Mouse (Mus musculus) frontal cortex, postnatal 25 days (tissue): Measurements from ENCODE around the gene Fubp1.

Source experiments
- DNase-seq, 2 experiments: peaks; one replicate each; pipeline ENCODE4 v3.0.0; 2022; ENCODE audit warnings: low spot score in 2 of 2

Gene Fubp1

DNA sequence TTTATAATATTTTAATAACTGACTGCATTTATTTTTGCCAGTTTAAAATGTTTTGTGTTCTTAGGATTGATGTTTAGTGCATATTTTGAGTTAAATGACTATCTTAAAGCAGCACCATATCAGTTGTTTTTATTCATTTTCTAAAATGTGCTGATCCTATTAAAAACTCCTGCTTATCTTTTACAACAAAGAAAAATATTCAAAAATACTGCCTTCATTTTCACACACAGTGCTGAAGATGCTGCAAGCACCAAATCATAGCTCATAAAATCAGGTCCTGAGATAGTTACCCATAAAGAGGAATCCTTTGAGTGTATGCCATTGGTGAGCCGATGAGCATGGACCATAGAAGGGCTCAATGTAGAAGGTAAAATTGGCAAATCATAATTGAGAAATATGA, 25.0 kb downstream of the Fubp1 start:
- no peak for DNase-seq

DNA sequence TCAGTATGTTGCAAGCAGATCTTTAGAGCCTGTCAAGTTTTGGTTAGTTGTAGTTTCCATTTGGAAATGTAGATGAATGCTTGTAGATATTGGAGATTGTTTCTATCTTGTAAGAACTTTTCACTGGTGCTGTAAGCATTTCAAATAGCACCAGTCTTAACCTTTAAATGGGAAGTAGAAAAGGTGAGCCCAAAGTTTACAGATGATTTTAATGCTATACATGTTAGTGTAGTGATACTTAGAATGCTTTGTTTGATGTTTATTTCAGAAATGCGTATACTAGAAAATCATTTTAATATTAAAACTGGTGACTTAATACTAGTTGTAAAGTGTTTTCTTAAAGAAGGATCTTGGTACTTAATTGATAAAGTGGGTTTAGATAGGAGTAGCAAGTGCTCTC, 25.6 kb downstream of the Fubp1 start:
- DNase-seq = no peak

DNA sequence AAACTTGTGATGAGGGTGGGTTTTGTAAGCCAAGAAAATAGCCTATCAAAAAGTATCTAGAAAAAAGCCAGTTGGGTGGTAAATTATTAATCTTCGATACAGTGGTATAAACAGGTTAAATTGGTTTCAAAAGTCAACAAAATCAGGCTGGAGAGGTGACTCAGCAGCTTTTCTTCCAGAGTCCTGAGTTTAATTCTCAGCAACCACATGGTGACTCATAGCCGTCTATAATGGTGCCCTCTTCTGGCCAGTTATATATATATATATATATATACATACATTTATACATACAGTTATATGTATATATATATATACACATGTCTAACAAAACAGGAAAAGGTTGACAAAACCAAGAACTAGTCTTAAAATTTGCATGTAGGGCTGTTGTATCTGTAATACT, 28.6 kb downstream of the Fubp1 start:
- no peak for DNase-seq

DNA sequence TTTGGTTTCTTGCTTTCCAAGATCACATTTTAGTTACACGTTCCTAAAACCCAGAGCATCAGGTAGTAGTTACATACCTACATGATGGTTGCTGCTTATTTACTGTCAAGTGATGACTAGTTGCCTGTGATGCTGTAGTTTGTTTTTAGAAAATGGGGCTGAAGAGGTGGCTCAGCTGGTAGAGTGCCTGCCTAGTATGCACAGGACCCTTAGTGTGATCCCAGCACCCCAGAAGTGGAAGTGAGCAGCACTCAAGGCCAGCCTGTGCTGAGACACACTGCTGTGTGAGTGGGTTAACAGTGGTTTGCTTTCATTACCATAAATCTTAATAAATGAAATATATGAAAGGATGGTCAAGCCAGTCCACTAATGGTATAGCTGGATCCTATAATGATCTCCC, 29.4 kb downstream of the Fubp1 start:
- no peak for DNase-seq

DNA sequence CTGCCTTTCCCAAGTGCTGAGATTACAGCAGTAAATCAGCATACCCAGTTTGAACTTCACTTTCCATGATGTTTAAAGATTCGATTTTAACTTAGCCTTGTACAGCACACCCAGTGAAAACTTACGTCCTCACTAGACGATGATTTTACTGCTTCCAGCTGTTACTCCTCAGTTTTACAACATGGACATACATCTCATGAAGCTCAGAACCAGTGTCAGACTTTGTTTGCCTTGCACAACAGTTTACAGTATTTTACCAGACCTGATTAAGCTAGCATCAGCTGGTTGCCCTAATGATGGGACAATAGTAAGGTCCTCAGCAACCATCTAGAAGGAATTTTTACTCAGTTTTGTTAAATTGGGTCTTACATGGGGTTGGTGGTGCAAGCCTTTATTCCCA, 30.9 kb downstream of the Fubp1 start:
- no peak for DNase-seq

DNA sequence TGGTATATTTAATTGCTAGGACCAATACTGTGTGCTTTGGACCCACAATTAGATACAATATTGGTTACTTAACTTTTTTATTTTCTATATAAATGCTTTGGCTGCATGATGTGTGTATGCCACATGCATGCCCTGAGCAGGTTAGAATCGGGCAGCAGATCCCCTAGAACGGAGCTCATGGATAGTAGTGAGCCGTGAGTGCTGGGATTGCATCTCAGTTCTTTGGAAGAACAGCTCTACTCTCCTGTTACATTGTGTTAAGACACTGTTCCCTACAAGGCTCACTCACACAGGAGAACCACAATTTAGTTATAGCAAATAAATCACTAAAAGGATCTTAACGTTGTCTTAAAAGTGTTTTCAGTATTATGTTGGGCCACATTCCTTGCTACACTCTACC, 33.1 kb downstream of the Fubp1 start:
- DNase-seq = no peak

DNA sequence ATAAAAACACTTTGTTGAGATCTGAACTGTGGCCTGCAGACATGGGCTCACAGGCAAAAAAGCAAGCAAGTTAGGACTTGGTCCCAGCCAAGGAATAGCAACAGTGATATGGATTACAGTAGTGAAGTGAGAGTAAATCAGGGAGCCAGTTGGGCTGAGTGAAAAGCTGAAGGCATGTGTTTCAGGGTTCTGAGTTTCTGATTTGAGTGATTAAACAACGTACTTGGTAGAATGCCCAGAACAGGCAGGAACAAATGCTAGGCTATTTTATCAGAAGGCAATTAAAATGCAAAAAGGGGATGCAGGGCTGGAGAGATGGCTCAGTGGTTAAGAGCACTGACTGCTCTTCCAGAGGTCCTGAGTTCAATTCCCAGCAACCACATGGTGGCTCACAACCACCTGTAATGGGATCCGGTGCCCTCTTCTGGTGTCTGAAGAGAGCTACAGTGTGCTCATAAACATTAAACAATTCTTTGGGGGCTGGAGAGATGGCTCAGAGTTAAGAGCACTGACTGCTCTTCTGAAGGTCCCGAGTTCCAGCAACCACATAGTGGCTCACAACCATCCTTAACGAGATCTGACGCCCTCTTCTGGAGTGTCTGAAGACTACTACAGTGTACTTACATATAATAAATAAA, 35.2 kb downstream of the Fubp1 start:
- no peak for DNase-seq

DNA sequence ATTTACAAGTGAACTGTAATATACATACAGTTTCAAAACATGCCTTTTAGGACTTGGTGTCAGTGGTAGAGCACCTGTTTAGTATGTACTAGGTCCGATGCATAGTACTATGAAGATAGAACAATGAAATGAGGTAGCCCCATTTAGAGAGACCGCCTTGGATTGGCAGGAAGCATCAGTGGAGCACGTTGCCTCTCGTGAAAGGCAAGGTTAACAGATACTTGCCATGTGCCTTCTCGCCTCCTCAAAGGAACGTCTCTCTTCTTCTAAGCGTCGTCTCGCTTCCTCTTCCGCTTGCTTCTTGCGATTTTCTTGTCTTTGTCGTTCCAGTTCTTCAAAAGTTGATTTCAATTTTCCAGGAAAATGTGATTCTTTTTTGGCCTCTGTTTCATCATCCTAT, 37.5 kb downstream of the Fubp1 start:
- no peak for DNase-seq

DNA sequence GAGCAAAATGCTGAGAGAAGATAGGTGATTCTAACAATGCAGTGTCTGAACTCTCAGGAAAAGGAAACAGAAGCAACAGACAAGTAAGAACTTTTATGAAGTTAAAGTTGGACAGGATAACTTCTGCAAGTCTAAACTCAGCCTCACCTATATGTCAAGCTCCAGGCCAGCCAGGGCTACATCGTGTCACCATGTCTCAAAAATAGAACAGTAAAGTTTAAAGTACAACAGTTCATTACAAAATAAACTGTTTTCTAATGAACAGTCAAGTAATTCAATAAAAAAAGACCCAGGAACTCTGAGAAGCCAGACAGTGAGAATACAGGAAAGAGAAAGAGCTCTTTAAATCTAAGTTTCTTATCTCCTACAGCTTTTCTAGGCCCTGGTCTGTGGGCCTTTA, 40.3 kb downstream of the Fubp1 start:
- no peak for DNase-seq

DNA sequence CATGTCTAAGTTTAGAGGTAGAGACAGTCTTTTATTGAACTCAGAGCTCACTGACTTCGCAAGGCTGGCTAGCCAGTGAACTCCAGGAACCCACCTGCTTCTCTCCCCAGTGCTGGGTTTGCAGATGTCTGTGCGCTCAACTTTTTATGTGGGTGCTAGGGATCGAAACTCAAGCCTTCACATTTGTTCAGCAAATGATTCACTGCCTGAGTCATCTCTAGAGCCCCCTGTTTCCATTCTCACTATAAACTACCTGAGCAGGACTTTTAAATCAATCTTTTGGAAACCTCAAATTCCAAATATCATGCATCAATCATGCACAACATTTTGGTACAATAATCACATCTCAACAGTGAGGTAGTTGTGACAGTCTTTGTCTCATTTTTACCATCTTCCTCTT, 47.3 kb downstream of the Fubp1 start:
- DNase-seq = no peak

DNA sequence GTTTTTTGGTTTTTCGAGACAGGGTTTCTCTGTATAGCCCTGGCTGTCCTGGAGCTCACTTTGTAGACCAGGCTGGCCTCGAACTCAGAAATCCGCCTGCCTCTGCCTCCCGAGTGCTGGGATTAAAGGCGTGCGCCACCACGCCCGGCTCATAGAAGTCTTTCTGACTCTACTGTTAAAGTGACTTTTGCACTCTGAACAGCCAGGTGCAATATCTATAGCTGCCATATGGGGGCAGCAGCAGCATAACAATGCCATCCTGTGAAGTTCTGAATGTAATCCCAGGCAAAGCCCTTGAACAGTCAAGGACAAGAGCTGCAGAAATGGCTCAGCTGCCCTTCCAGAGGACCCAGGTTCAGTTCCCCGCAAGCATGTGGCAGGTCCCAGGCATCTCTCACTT, 49.2 kb downstream of the Fubp1 start:
- peak; percentile 65 to 72 for DNase-seq

DNA sequence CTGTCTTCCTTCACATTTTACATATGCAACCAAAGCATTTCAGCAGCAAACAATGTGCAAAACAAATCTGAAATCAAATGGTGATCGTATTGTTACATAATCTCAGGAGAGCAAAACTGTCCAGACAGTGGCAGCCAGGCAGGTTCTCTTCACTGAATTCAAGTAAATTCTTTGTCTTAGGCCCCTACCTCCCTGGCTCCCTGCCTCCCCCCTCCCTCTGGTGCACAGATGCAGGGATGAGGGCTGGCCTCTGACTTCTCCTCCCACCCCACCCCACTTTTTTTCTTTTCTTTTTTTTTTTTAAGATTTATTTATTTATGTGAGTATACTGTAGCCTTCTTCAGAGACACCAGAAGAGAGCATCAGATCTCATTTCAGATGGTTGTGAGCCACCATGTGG, 50.1 kb downstream of the Fubp1 start:
- DNase-seq = no peak

DNA sequence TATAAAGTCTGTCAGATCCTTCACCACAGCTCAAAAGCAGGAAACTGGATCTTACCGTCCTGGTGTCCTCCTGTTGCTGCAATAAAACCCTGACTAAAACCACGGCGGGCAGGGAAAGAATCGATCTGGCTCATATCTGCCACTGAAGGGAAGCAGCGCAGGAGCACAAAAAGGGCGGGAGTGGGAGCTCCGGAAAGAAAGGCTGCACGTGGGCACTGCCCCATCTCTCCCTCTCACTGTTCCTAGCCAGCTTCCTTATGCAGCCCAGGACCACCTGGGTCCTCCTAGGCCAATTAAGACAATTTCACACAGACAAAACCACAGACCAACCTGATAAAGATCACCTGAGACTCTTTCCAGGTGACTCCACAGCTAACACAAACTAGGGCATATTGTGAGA, 51.2 kb downstream of the Fubp1 start:
- DNase-seq = no peak

DNA sequence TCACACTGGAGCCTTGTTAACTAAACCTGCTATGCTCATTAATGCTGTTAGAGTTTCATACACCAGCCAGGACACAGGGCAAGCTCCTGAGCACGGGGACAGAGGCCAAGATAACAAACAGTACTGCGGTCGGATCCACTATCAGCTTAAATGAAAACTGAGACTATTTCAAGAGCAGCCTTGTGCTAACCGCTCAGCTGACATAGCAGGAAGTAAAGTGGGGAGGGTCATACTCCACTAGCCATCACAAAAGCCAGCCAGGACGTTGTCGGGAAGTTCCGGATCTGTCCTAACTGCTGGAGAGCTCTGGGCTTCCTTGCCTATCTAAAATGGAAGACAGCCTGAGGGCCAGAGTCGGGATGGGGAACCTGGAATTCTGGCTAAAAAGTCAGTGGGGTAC, 51.7 kb downstream of the Fubp1 start:
- no peak for DNase-seq

DNA sequence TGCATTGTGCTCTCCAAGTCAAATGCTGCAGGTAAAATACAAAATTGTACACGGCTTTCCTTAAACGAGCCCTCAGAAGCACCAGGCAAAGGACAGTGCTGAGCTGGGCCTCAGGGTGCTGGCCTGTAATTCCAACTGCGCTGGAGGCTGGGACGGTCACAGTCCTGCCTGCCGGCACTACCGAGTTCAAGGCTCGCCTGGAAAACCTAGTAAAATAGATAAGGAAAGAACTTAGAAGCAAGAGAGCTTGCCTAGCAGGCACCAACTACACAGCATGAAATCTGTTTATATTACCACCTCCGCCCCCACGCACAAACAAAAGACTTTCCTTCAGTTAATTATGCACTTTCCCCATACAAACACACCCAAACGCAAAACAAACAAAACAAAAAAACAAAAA, 54.2 kb downstream of the Fubp1 start:
- no peak for DNase-seq

DNA sequence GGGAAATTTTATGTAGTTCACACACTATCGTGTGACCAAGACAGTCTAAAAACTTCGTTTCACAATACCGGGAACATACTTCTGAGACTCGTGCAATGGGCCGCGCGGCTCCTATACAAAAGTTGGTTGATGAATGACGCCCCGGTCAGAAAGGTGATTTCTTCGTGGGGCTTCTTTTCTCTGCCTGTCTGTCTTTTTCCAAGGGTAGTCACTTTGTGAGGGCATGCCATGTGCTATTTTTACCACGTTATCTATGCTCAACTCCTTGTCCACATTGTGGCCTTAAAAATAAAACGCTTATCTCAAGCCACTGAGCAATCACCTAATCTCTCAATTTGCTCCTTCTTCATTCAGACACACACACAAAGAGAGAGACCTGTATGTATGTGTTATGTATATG, 54.6 kb downstream of the Fubp1 start:
- DNase-seq = no peak

DNA sequence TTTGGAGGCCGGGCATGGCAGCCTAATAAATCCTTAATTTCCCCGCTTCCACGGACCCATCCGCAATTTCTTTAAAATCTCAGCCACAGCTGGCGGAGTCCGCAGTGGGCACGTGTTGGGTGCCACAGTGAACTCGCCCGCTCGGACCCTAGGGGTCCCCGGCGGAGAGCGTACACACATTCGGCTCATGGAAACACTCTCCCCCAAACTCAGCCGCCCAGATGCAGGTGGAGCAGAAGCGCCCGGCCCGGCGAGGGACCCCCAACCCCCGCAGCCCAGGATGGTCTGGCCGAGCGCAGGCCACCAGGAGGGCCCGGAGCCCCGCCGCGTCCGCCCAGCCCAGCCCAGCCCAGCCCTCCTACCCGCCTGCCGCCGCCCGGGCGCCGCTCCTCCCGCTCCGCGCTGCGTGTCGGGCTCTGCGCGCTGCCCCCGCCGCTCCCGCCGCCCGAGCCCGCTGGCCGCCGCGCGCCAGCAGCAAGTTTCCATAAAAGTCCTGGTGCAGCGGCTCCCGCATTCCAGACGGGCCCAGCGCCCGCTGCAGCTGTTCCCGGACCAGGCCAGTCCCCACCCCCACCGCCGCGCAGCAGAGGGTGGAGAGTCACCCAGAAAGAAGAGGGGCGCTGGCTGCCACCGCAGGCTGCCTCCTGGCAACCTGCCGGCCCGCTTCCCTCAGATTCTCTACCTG, 55.3 kb downstream of the Fubp1 start:
- no peak for DNase-seq

DNA sequence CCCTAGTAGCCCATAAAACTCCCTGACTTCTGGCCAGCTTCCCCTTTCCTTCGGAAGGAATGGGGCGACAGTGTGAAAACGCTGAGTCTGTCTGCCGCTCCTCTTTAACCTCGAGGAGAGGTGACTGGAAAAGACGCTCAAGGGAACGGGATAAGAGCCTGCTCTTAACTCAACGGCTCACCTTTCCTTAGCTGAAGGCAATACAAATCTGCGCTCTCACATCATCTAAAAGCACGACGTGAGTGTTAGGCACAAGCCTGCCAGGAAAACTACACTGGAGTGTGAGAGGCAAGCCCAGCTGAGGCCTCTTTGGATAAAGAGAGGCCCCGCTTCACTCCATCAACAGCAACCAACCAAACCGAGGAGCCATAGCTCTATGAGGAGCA, 55.8 kb downstream of the Fubp1 start, which contains the start of gene Nexn:
TSS of gene Nexn (minus strand) at position 315 of the 386 bp plus-strand sequence.
- DNase-seq = no peak

DNA sequence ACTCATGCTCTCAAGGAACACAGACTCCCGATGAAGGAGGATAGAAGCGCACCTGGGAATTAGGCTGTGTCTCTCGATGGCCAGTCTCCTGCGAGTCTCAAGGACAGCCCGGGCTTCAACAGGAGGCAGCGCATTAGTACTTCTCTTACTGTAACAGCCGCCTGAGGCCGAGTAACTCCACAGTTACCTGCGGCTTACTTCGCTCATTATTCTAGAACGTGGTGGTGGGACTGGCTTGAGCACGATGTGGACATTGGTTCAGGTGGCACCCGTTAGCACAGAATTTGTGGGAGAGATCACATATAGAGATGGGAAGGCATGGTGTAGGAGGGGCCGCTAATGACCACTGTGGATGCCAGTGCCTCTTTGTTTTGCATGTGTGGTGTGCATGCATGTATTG, 57.9 kb downstream of the Fubp1 start:
- DNase-seq = no peak

DNA sequence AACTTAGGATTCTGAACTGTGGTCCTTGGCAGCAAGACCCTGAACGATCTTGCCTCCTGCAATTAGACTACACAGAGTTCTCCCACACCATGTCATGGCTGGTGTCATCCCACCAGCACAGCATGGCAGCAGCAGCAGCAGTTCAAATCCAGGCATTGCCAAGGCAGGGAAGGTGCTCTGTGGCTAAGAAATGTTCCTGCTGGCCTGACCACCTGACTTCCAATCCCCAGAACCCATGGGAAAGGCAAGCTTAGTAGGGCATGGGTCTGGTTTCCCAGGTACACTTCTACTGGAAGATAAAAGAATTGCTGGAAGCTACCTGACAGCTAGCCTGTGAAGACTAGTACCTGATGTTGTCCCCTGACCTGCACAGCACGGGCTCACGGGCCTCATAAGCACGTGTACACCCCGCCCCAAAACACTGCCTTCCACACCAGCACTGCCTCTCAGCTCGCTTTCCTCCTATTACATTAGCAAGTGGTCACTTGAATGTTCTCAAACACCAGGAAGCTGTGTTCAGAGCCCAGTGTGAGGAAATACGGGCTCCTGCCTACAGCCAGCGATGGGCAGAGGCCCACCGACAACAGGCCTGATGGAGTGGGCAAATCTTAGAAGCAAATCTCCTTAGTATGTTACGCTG, 61.0 kb downstream of the Fubp1 start:
- DNase-seq = no peak

DNA sequence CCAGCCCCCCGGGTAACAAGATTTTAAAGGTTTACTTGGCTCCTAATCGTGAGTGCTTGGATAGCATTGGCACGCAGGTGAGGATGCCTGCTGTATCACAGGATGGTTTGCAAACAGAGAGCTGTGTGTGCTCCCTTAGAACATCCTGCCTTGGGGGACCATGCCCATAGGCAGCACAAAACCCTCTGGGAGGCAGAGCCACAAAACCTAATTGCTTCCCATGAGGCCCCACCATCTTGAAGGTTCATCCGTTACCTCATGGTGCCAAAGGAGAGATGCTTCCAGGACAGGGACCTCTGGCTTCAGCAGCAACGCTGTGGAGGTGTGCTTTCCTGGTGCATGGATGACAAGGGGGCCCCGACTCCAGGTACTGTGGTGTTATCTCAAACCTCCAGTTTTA, 61.7 kb downstream of the Fubp1 start:
- no peak for DNase-seq

DNA sequence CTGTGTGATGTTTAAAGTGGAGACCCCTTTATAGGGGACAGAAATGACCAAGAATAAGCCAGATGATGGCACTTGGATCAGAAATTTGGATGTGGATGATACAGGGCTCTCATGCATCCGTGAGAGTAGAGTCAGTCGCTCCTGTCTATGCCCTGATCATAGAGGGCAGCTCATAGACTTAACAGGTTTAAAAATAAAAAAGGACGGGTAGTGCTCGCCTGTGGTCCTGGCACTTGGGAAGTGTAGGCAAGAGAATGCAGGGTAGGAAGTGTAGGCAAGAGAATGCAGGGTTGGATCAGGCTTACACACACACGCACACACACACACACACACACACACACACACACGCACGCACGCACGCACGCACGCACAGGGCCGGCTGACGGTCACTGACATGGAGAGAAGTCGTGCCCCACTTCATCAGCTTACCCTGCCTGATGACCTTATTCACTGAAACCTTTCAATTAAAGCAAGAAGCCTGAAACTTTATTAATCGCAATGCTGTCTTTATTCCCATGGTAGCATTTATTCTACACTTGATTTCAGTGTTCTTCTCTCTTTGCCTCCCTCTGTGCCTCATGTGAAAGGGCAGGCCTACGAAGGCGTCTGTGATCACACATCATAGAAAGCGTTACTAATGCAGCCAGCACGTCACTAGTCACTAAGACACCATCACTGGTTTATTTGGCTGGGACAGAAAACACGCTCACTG, 62.9 kb downstream of the Fubp1 start:
- no peak for DNase-seq

DNA sequence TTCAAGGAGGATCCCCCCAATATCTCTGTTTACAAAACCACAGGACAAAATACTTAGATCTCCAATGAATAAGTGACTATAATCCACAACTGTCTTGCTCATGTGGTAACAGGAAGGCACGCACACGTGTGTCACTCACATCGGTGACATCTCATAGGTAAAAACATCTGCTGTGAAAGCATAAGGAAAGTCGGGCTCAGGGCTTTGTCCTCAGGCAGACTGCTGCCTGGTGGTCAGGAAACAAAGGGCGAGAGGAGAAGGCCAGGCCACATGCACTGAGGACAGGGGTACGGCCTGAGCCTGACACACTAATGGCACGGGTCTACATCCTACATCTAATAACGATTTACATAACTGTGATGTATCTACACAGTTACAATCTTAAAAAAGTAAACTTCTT, 64.8 kb downstream of the Fubp1 start:
- DNase-seq = no peak
